Mouse (Mus musculus) brain, embryonic 14.5 days (tissue): ENCODE data around the gene Wsb2.

Source experiments
- CTCF ChIP-seq: fragments of 200-500 bp; IDR thresholded peaks from 2 replicates; pipeline ENCODE4 v1.5.1; 2012; ENCODE audit warnings: inconsistent platforms, mild to moderate bottlenecking, moderate library complexity, borderline replicate concordance; ENCODE audit not compliant: insufficient read depth, insufficient read length; ENCODE audit errors: extremely low read depth
- POLR2A ChIP-seq: fragments of 200-500 bp; IDR thresholded peaks from 2 replicates; pipeline ENCODE4 v1.6.1; 2012; ENCODE audit warnings: mild to moderate bottlenecking, inconsistent platforms, borderline replicate concordance; ENCODE audit not compliant: poor library complexity, insufficient read depth, insufficient read length, severe bottlenecking; ENCODE audit errors: extremely low read depth

DNA sequence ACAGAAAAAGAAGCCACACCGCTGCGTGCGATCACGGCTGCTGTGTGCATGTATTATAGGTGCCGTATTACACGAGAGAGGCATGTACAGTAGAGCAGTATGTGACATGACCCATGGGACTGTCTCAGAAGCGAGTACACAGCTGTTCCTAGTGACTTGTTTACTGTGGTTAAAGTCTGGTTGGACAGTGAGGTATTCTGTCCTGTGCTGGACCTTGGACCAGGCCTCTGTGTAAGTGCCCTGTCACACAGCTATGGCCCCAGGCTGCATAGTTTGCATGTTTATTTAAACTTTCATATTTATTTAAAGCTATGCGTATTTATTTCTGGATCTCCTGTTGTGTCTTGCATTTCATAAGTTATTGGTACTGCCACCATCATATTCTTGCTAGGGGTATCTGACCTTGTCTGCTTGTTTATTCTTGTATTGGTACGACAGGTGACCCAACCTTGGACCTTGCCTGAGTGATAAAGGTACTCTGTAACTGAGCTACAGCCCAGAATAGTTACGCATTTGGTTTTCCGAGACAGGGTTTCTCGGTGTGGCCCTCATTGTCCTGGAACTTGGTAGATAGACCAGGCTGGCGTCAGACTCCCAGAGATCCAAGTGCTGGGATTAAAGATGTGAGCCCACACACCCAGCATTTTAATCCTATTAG, 8.9 kb downstream of the Wsb2 start:
- TF ChIP-seq CTCF (no peak), POLR2A (no peak)
